Mouse (Mus musculus) CH12.LX (cell line): ENCODE measurements around the gene Alg12.

ENCODE experiments used
- BHLHE40 ChIP-seq: IDR thresholded peaks from 2 replicates; pipeline ENCODE4 v1.6.1; 2011; ENCODE audit warnings: mild to moderate bottlenecking, low read depth, low read length, improper control_type of control experiment
- CTCF ChIP-seq, 2 experiments: IDR thresholded peaks in 1 of 2; conservative IDR thresholded peaks in 1 of 2; 2 replicates each; pipeline ENCODE4 v1.5.1; 2011 to 2012; ENCODE audit warnings: low read depth in 2 of 2, low read length in 2 of 2, improper control_type of control experiment in 1 of 2, inconsistent platforms in 1 of 2, mild to moderate bottlenecking in 1 of 2, moderate library complexity in 1 of 2
- E2F4 ChIP-seq: IDR thresholded peaks from 2 replicates; pipeline ENCODE4 v1.6.1; 2011; ENCODE audit warnings: low read depth, low read length, improper control_type of control experiment; ENCODE audit not compliant: insufficient replicate concordance
- HCFC1 ChIP-seq: IDR thresholded peaks from 2 replicates; pipeline ENCODE4 v1.6.1; 2012; ENCODE audit warnings: low read depth, mild to moderate bottlenecking, inconsistent platforms, low read length, improper control_type of control experiment
- MAX ChIP-seq: IDR thresholded peaks from 2 replicates; pipeline ENCODE4 v1.6.1; 2011; ENCODE audit warnings: low read length, improper control_type of control experiment
- MXI1 ChIP-seq: IDR thresholded peaks from 2 replicates; pipeline ENCODE4 v1.6.1; 2011; ENCODE audit warnings: mild to moderate bottlenecking, low read depth, low read length, improper control_type of control experiment
- POLR2A ChIP-seq: IDR thresholded peaks from 2 replicates; pipeline ENCODE4 v1.6.1; 2011; ENCODE audit warnings: low read depth, mild to moderate bottlenecking, improper control_type of control experiment, low read length
- UBTF ChIP-seq: IDR thresholded peaks from 2 replicates; pipeline ENCODE4 v1.6.1; 2012; ENCODE audit warnings: low read depth, mild to moderate bottlenecking, inconsistent platforms, low read length, improper control_type of control experiment, moderate library complexity
- USF1 ChIP-seq: IDR thresholded peaks from 2 replicates; pipeline ENCODE4 v1.6.1; 2014; ENCODE audit warnings: low read depth, mild to moderate bottlenecking, inconsistent platforms, low read length, improper control_type of control experiment
- ZNF384 ChIP-seq: IDR thresholded peaks from 2 replicates; pipeline ENCODE4 v1.6.1; 2012; ENCODE audit warnings: low read depth, low read length, improper control_type of control experiment, inconsistent platforms

GRCm38 (mm10) chr15:88851076-88851475 lies 32.0 kb upstream of the Alg12 start:
- TF ChIP-seq CTCF (conservative IDR thresholded peaks at IDR 0.05 in 1 of 2, IDR thresholded peaks at IDR 0.05 in 1 of 2; ENCODE audit: low read depth in 2 of 2, low read length in 2 of 2) (no peak), POLR2A (no peak), UBTF (no peak), ZNF384 (no peak), E2F4 (no peak), MXI1 (no peak), BHLHE40 (no peak), HCFC1 (no peak), MAX (no peak), USF1 (no peak)
